Mouse (Mus musculus): ENCODE data around the gene Cited2. TPM values are rescaled to one million over a fixed set of nuclear protein-coding genes. Genes with fewer than 3 reads are reported as not detected.

Cited2 gene
- 10 to 100 TPM; 20.9 to 22.8 TPM for total RNA-seq (2021)

- peak; percentile 100 for DNase-seq
Measured at GRCm38 (mm10) chr10:17722653-17723410, at the start of gene Cited2. Gene Cited2, plus strand, starts transcription at chr10:17723218.

- no peak for DNase-seq
Measured at GRCm38 (mm10) chr10:17674454-17674853, 48.6 kb upstream of the Cited2 start.

DNA sequence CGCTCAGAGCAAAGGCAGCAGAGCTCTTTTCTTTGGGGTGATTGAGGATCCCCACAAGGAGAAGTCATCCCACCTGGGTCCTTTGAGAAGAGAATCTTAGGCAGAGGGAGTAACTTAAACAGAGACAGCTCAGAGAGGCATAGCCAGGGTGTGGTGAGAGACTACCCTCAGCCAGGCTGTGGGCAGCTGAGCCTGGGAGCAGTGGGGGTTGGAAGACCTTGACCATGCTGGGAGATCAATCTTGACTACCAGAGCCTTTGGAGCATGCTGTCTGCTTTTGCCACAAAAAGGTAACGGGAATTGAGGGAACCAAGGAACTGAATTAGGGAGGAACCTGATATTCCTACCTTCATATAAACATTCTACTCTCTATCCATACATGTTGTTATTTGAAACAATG, 48.1 kb upstream of the Cited2 start:
- DNase-seq = no peak

- DNase-seq = no peak
Measured at GRCm38 (mm10) chr10:17676464-17676863, 46.6 kb upstream of the Cited2 start.

GRCm38 (mm10) chr10:17677308-17677707, 45.7 kb upstream of the Cited2 start:
- no peak for DNase-seq

- DNase-seq = no peak
Measured at GRCm38 (mm10) chr10:17680432-17681382, 42.3 kb upstream of the Cited2 start.

DNA sequence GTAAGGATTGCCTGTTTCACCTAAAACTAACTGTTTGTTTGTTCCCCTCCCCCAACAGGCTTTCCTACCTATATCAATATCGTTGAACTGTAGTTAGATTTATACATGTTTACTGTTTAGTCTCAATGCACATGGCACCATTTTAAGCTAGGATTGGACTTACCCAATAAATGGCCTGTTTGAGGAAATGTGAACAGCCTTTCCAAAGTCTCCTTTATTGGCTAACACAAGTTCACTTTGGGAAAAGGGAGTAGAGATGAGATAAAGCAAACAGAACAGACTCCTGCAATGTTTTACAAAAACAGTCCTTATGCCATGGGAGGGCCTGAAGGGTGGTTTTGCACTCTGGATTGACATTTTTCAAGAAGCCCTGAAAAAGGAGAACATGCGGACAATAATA, 41.6 kb upstream of the Cited2 start:
- no peak for DNase-seq

DNA sequence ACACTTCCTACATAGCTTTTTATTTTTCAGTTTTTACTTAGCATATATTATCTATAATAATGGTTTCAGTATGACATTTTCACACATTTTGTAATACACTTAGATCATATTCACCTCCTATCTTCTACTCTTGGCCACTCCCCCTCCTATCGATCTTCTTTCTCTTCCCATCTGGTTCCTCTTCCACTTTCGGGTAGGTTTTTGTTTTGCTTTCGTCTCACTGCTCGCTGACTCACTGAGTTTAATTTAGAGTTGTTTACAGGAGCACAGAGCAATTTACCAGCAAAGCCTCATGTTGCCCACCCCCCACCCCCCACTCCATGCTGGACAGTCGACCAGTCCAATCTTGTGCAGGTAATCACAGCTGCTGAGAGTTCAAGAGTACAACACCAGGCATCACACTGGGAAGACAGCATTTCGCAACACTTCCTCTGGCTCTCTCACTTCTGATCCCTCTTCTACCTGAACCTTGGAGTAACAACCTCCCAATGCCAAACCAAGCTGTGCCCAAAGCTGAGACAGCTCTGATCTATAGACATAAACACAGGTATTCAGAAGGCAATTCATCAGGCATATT, 39.1 kb upstream of the Cited2 start:
- no peak for DNase-seq

GRCm38 (mm10) chr10:17689806-17690205, 33.2 kb upstream of the Cited2 start:
- DNase-seq = no peak

GRCm38 (mm10) chr10:17691709-17692108, 31.3 kb upstream of the Cited2 start:
- DNase-seq = no peak

GRCm38 (mm10) chr10:17695801-17696200, 27.2 kb upstream of the Cited2 start:
- DNase-seq = no peak

- no peak for DNase-seq
Measured at GRCm38 (mm10) chr10:17697376-17698265, 25.4 kb upstream of the Cited2 start.

GRCm38 (mm10) chr10:17705466-17705973, 17.5 kb upstream of the Cited2 start:
- no peak for DNase-seq

DNA sequence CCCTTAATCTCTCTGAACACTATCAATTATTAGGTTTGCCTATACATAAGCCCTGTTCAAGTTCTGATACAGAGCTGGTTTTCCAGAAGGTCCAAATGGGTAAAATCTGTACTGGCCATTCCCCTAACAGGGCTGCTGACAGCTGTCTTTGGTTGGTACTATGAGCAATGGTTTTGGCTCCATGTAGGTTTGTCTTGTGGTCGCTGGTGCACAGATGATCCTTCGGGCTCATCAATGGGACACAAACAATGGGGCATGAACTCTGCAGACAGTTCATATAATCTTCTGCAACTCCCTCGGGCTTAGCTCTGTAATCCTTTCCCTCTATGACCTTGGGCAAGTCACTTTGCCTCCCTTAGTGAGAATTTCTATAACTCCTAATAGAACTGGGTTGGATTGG, 12.3 kb upstream of the Cited2 start:
- DNase-seq = no peak

DNA sequence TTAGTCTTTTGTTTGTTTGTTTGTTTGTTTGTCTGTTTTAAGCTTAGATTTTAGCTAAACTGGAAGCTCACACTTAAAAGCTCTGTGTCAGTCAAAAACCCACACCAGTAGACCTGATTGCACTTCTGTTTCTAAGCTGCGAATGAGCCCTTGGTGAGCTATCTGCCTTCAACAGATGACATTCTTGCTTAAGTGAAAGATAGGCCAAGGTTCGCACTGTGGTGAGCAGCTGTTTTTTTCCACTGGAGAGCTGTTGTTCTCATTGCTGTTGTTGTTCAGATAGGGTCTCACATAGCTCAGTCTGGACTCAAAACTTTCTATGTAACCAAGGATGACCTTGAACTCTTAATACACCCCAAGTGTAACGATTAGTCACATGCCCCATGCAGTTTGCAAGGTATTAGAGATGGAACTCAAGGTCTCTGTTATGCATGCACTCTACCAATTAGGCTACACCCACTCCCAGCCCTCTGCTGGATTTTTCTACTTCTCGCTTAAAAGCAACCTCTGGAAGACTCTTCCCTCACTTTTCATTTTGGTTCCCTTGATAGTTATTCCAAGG, 3.9 kb upstream of the Cited2 start:
- no peak for DNase-seq

GRCm38 (mm10) chr10:17719646-17720045, 3.4 kb upstream of the Cited2 start:
- DNase-seq = no peak

- DNase-seq = no peak
Measured at GRCm38 (mm10) chr10:17720891-17721601, 2.0 kb upstream of the Cited2 start.

GRCm38 (mm10) chr10:17721602-17722121, 1.4 kb upstream of the Cited2 start:
- peak; percentile 32 for DNase-seq

GRCm38 (mm10) chr10:17722158-17722557, 860 bp upstream of the Cited2 start:
- peak; percentile 96 for DNase-seq

GRCm38 (mm10) chr10:17723421-17723841, 413 bp downstream of the Cited2 start:
- DNase-seq = no peak

All from heart, postnatal 4 days (tissue).